ENCODE assay signal across 8 mouse cellular contexts in genomic region chr2:115859371-115860140, GRCm38 (mm10).
DNase-seq lines count a peak whose midpoint lies in the region; ATAC-seq and TF ChIP-seq lines count a peak whose summit lies in the region.

No protein-coding gene starts in this region.

- H3K9me3 ChIP-seq in embryonic facial prominence, embryonic 12.5 days: no peaks in the 10 kb centered on the region
- H3K9me3 ChIP-seq in intestine, embryonic 14.5 days (ENCODE audit: control insufficient read depth, low read length): no peaks in the 10 kb centered on the region
- H3K9me3 ChIP-seq in liver, embryonic 14.5 days (ENCODE audit: control insufficient read depth, low read length): no peaks in the 10 kb centered on the region

- H3K9ac ChIP-seq in embryonic facial prominence, embryonic 12.5 days: peak overlapping the region; percentile 40
- peak overlapping the region; percentile 22; the same call in 1 of the 2 replicates for H3K9ac ChIP-seq in intestine, embryonic 14.5 days (ENCODE audit: low read length)
- no peak overlapping the region for H3K9ac ChIP-seq in liver, embryonic 14.5 days (replicated peaks)

- no peak for TF ChIP-seq EP300 in liver, embryonic 14.5 days (IDR thresholded peaks at IDR 0.05; ENCODE audit: low read depth)

- H3K4me1 ChIP-seq in embryonic facial prominence, embryonic 12.5 days: peaks cover 26% of the 10 kb centered on the region
- peaks cover 35% of the 10 kb centered on the region for H3K4me1 ChIP-seq in intestine, embryonic 14.5 days (replicated peaks; ENCODE audit: control insufficient read depth, insufficient read depth, low read length)
- H3K4me1 ChIP-seq in liver, embryonic 14.5 days (replicated peaks; ENCODE audit: control insufficient read depth in 2 of 2, insufficient read depth in 2 of 2, low read length in 1 of 2): 0 out of 4 replicates have a peak, but pooled peaks cover 0 to 1% of the 10 kb centered on the region in 2 experiments

- TF ChIP-seq CTCF in liver, embryonic 14.5 days (IDR thresholded peaks at IDR 0.05; ENCODE audit: low read depth): no peak

- 1% methylated on average over 26 of the region's 27 CpGs for WGBS in embryonic facial prominence, embryonic 12.5 days
- WGBS in intestine, embryonic 14.5 days: 5% methylated on average over 27 of the region's 27 CpGs
- 3% methylated on average over 27 of the region's 27 CpGs for WGBS in liver, embryonic 14.5 days (ENCODE audit: insufficient replicate concordance)

- peak; percentile 44 to 53 for DNase-seq in right cerebral cortex, postnatal 10 days (ENCODE audit: low spot score in 2 of 2)
- DNase-seq in right cerebral cortex, postnatal 36 days (ENCODE audit: low spot score in 2 of 2): no peak
- DNase-seq in intestine, embryonic 14.5 days (ENCODE audit: low spot score): peak; percentile 78
- DNase-seq in liver, embryonic 14.5 days (ENCODE audit: low read depth in 3 of 3, low spot score in 3 of 3): no peak
- DNase-seq in urinary bladder, postnatal 4 days (ENCODE audit: low spot score in 2 of 2): peak; percentile 36 to 69
- no peak for DNase-seq in thymus, postnatal 0 days (ENCODE audit: low spot score)

- H3K4me3 ChIP-seq in embryonic facial prominence, embryonic 12.5 days: peak overlapping the region; percentile 14; the same call in 1 of the 2 replicates
- H3K4me3 ChIP-seq in intestine, embryonic 14.5 days (ENCODE audit: low read depth, low read length): peak overlapping the region; percentile 11
- H3K4me3 ChIP-seq in liver, embryonic 14.5 days (ENCODE audit: insufficient read depth in 1 of 2, low read depth in 2 of 2, low read length in 2 of 2): peak overlapping the region; percentile 13 to 14; a peak in 3 of 4 replicates

- H3K27ac ChIP-seq in embryonic facial prominence, embryonic 12.5 days: peak overlapping the region; percentile 47; the same call in 1 of the 2 replicates
- H3K27ac ChIP-seq in intestine, embryonic 14.5 days (ENCODE audit: low read depth): peak overlapping the region; percentile 62; the same call in 1 of the 2 replicates
- no peak overlapping the region for H3K27ac ChIP-seq in liver, embryonic 14.5 days

- H3K36me3 ChIP-seq in embryonic facial prominence, embryonic 12.5 days: no peaks in the 10 kb centered on the region
- H3K36me3 ChIP-seq in intestine, embryonic 14.5 days (ENCODE audit: control insufficient read depth, insufficient read depth, low read length): peaks cover 19% of the 10 kb centered on the region
- no peaks in the 10 kb centered on the region for H3K36me3 ChIP-seq in liver, embryonic 14.5 days (replicated peaks; ENCODE audit: control insufficient read depth, insufficient read depth, low read depth)

- peaks cover 27% of the 10 kb centered on the region for H3K27me3 ChIP-seq in embryonic facial prominence, embryonic 12.5 days
- H3K27me3 ChIP-seq in intestine, embryonic 14.5 days (replicated peaks; ENCODE audit: control insufficient read depth, insufficient read depth, low read length): peaks cover 13% of the 10 kb centered on the region
- peaks cover 67% of the 10 kb centered on the region for H3K27me3 ChIP-seq in liver, embryonic 14.5 days (ENCODE audit: control insufficient read depth, insufficient read depth, low read length)

- ATAC-seq in embryonic facial prominence, embryonic 12.5 days (ENCODE audit: insufficient number of reproducible peaks, insufficient read depth, low FRiP score, low TSS enrichment): peak; percentile 56; the same call in 1 of the 2 replicates
- ATAC-seq in intestine, embryonic 14.5 days (replicated peaks; ENCODE audit: low FRiP score, low TSS enrichment, low read depth): 0 out of 2 replicates have a peak, but pooled peaks have one; percentile 11
- no peak for ATAC-seq in liver, embryonic 14.5 days (ENCODE audit: insufficient read depth)
- no peak for ATAC-seq in monocyte, adult 5-6 weeks (replicated peaks; ENCODE audit: insufficient number of reproducible peaks, low FRiP score, low TSS enrichment, poor library complexity, severe bottlenecking)

- H3K4me2 ChIP-seq in embryonic facial prominence, embryonic 12.5 days (replicated peaks): peak overlapping the region; percentile 44
- peak overlapping the region; percentile 48 for H3K4me2 ChIP-seq in intestine, embryonic 14.5 days (ENCODE audit: low read length)
- H3K4me2 ChIP-seq in liver, embryonic 14.5 days (ENCODE audit: low read depth): peak overlapping the region; percentile 45

Comparison
In these comparisons a context has a peak if more than half of its experiments do, and no peak if none do; other contexts are left out.
1. DNase-seq: peak in right cerebral cortex, postnatal 10 days (2 of 2), intestine, embryonic 14.5 days (single experiment) and urinary bladder, postnatal 4 days (2 of 2); none in right cerebral cortex, postnatal 36 days (0 of 2), liver, embryonic 14.5 days (0 of 3) and thymus, postnatal 0 days (single experiment).
2. ATAC-seq: peak in embryonic facial prominence, embryonic 12.5 days (single experiment) and intestine, embryonic 14.5 days (single experiment); none in liver, embryonic 14.5 days (single experiment) and monocyte, adult 5-6 weeks (single experiment).
3. Peak in every context shown above with its lines, with median percentiles within 50 percentile points of each other: H3K4me2 ChIP-seq and H3K4me3 ChIP-seq.